Mouse (Mus musculus): ENCODE results near the gene Llph.
A peak's percentile ranks its signal among the peaks of the same experiment; 100 is the strongest.
"Not testable (repeated sequence)": the region's sequence is repeated elsewhere in the genome, so short reads cannot be mapped to it uniquely, and the experiment has no call there.

Gene Llph

GRCm38 (mm10) chr10:120226871-120227661 is at the start of gene Llph:
TSS of gene Llph (plus strand) at chr10:120227070.
- DNase-seq: peak; percentile 76

DNA sequence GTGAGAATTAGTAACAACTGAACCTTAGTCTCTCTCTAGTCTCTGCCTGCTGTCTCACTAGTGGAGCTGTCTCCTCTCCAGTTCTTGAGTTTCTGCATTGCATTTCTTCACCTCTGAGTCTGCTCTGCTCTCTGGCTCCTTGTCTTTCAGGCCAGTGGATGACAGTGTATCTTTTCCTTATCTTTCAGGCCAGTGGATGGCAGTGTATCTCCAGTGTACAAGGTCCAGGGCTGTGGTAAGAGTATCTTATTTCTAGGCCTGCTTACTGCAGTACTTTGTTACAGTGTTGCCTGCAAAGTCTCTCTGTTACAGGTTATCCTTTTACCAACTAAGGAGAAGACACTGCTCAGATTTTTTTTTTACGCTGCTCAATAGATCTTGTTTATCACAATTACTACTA is 44.0 kb upstream of the Llph start:
- no peak for DNase-seq

DNA sequence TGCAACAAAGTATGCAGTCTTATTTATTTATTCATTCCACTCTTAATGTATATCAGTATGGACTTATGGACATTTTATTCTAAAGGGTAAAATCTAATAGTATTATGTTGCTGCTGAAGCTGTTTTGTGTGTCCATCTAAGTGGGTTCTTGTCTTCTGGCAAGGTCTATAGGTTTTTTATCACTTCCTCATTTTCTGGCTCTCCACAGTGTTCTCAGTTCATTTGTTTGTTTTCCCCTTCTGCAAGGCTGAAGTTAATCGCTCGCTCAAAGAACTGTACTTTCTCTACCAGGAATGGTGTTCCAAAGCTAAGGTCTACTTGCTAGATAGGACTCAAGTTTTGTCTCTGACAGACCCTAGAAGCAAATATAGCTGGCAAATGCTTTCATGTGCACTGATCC is 43.5 kb upstream of the Llph start:
- no peak for DNase-seq

- DNase-seq: no peak
Measured at GRCm38 (mm10) chr10:120188513-120188912, 38.4 kb upstream of the Llph start.

GRCm38 (mm10) chr10:120189276-120189675 is 37.6 kb upstream of the Llph start:
- DNase-seq: no peak

DNA sequence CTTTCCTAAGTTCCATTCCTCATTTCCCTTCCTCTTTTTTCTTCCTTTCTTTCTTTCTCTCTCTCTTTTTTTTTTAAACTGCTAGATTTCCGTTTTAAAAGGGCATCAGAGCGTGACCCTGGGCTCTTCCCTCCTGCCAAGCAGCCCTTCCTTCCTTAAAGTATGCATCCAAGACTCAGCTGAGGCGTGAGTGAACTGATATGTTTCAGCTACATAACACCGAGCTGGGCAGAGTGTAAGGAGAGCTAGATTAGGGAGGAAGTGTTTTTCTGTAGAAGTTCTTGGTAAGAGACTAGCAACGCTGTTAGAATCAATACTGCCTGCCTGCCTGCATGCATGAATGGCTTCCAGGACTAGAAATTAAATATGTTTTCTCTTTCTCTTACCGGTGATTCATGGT is 37.1 kb upstream of the Llph start:
- DNase-seq: no peak

GRCm38 (mm10) chr10:120191165-120191564 is 35.7 kb upstream of the Llph start:
- DNase-seq: no peak

DNA sequence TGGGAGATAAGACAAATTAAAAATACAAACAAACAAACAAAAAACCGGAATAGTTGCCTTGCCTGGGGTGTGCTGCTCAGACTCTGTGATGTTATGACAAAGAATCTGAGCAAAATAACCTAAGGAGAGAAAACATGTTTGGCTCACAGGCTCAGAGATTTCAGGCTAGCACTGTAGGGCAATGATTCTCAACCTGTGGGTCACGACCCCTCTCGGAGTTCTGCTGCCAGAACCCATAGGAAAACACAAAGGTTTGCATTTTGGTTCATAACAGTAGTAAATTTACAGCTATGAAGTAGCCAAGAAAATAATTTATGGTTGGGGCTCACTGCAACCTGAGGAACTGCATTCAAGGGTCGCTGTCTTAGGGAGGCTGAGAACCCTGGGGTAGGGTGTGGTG is 34.6 kb upstream of the Llph start:
- DNase-seq: no peak

GRCm38 (mm10) chr10:120193255-120193654 is 33.6 kb upstream of the Llph start:
- no peak for DNase-seq

GRCm38 (mm10) chr10:120197061-120197835 is 29.6 kb upstream of the Llph start:
- no peak for DNase-seq

DNA sequence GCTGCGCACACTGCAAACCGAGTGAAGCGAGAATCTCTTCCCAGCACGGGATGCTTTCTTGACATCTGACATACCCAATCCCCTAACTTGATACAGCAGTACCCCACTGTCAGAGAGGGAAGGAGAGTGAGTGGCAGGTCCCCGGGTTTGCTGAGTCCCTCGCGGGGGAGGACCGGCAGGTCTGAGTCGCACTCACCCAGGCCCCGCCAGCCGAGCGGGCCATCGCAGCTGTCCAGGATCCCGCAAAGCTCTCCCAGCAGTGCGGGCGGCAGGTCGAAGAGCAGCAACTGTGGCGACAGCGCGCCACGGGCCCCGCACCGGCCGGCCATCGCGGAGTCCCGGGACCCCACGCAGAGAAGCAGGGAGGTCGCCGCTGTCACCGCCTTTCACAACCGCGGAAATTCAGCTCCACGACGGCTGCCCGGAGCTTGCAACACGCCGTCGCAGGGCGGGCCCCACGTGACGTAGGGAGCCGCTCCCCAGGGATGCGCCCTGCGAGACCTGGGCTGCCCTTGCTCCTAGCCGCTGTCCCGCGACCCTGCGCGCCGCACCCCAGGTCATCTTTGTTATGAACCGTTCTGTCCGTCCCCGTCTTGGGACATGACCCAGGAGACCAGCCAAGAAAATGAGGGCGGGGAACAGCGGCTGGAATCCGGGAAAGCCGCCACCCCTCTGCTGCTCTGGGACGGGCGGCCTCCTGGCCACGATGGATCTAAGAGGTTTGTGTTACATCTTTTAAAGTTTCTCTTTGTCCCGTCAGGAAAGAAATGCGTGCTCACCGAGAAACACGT is 25.5 kb upstream of the Llph start, which contains the start of gene Tmbim4:
Tmbim4 (plus strand) TSS at position 460 of the 791 bp plus-strand sequence.
- no peak for DNase-seq

- peak; percentile 31 for DNase-seq
Measured at GRCm38 (mm10) chr10:120201961-120202402, 24.9 kb upstream of the Llph start, which contains the start of gene Irak3. TSS of gene Irak3 (minus strand) at chr10:120202130.

DNA sequence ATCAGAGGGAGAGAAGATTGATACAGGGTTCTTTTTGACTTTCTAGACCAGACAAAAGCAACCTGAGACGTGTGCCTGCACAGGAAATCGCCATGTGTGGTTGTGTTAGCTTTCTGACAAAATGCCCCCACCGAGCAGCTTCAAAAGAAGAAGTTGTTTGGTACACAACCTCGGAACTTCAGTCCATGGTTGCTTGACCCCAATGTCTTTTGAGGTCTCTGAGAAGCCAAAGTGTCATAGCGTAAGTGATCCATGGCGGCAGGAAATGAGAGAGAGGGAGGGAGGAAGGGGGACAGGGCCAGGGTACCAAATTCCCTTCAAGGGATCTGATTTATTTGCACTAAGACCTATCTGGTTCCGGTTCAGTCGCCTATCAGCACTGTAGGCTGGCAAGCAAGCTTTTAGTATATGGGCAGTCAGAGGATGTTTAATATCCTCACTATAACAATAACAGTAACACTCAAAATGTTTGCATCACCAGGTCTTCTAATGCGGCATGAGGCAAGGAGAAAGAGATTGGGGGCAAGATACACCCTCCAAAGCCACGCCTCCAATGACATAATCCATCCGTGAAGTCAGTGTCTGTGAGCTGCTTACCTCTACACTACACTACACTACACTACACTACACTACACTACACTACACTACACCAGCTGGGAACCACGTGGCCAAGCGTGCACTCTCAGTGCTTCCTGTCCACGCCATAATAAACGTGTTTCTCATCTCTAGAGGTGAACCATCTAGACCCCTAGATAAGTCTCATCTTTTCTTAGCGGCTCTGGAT is 24.2 kb upstream of the Llph start:
- DNase-seq: no peak

- no peak for DNase-seq
Measured at GRCm38 (mm10) chr10:120204591-120205210, 22.2 kb upstream of the Llph start.

GRCm38 (mm10) chr10:120208015-120208414 is 18.9 kb upstream of the Llph start:
- DNase-seq: no peak

DNA sequence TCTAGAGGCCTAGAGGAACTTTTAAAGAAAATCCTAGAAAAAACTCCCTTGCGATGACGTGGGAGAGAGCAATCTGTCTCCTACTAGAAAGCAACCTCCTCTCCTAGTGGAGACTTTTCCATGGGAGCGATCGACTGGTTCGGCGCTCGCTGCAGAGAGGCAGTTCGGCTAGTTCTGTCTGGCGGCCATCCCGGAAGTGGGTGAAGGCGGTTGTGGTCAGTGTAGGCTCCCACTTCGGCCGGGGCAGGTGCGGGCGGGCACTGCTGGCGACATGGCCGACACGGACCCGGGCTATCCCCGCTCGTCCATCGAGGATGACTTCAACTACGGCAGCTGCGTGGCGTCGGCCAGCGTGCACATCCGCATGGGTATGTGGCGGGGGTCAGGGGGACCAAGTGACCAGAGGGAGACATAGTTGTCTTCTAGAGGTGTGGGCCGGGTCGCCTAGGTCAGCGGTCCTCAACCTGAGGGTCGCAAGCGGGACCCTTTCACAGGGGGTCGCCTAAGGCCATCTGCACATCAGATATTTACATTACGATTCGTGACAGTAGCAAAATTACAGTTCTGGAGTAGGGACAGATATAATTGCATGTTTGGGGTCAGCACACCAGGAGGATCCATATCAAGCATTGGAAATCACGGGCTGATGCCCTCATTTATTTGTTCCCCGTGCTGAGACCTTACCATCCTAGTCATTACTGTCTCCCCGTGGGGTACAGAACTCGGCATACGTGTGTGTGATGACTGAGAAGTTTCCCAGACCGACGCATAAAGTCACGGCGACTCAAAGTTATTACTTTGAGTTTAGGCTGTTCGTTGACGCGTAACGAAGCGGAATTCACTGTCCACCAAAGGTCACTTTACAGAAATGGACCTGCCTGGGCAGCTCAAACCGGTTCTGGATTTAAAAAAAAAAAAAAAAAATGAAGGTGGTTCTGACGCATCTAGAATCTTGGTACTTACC is 18.0 kb upstream of the Llph start:
- peak; percentile 79 for DNase-seq

DNA sequence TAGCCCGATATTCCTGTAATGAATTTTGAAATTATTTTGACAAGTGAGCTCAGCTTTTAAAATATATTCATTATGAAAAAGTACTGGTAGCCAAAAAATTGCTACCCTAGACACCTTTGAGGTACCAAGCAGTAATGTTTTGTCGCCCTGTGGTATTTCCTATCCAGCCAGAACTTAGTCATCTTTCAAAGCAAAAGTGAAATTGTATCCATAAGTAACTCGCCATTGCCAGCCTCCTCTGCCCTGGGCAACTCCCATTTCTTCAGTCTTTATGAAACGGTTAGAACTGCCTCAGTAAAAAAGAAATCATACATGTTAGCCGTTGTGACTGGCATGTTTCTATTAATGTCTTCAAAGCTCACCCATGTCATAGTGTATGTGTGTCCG is 17.3 kb upstream of the Llph start:
- no peak for DNase-seq

DNA sequence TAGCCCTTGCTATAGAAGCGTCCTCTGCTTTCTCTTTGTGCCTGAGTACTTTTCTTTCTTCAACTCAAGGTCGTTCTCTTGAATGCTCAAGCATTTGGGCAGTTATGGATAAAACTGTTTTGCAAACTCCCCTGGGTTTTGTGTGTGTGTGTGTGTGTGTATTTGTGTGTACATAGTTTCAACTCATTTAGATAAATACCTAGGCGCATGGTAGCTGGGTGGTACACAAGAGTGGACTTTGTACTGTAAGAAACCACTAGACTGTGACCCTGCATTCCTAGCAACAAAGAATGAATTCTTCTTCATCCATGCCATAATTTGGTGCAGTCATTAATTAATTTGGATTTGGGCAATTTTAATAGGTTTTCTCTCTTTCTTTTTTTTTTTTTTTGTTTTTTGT is 16.8 kb upstream of the Llph start:
- DNase-seq: no peak

DNA sequence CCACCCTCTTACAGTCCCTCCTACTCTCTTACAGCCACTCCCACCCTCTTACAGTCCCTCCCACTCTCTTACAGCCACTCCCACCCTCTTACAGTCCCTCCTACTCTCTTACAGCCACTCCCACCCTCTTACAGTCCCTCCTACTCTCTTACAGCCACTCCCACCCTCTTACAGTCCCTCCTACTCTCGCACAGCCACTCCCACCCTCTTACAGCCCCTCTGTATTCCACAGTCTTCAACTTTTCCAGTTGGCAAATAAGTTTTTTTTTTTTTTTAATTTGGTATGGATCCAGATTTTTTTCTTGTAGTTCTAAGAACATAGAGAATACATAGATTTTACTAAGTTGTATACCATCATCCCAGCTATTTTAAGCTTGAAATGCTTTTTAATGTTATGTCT is 9.8 kb upstream of the Llph start:
- not testable (repeated sequence) for DNase-seq

GRCm38 (mm10) chr10:120218996-120219395 is 7.9 kb upstream of the Llph start:
- DNase-seq: no peak
